Mouse (Mus musculus) C3H10T1/2 (cell line): ENCODE data around the gene Mcm5. TPM values are rescaled to one million over a fixed set of nuclear protein-coding genes. Genes with fewer than 3 reads are reported as not detected.

Source experiments
- polyA plus RNA-seq, 2 experiments: library from polyadenylated mRNA; unstranded; fragments of >200 nt; fragmentation: generic; extraction: Trizol; gene quantifications; one replicate each; pipeline ENCODE4 v1.2.1; 2012; ENCODE audit warnings: missing spikeins in 2 of 2

The Mcm5 gene
- polyA plus RNA-seq: 100 to 1,000 TPM in 1 of 2 experiments, 10 to 100 TPM in 1; 35.7 to 176 TPM

GRCm38 (mm10) chr8:75109236-75109967, at the start of gene Mcm5:
TSS of gene Mcm5 (plus strand) at chr8:75109569.

GRCm38 (mm10) chr8:75093399-75094156, 15.8 kb upstream of the Mcm5 start, which contains the start of gene Hmox1:
TSS of gene Hmox1 (plus strand) at chr8:75093621.

Other genes starting within 250 kb of the Mcm5 start
- gene Isx, start 236.4 kb upstream of the Mcm5 start, polyA plus RNA-seq: not detected
- gene Hmgxb4, start 116.2 kb upstream of the Mcm5 start, polyA plus RNA-seq: 1 to 10 TPM; 1.3 to 7.0 TPM
- 10 to 100 TPM; 24.1 to 24.6 TPM for gene Tom1, start 75.9 kb upstream of the Mcm5 start, polyA plus RNA-seq
- gene Hmox1, start 15.9 kb upstream of the Mcm5 start, polyA plus RNA-seq: 10 to 100 TPM; 42.5 to 43.3 TPM
- not detected for gene Rasd2, start 104.4 kb downstream of the Mcm5 start, polyA plus RNA-seq